Mouse (Mus musculus) stomach, embryonic 16.5 days (tissue): ENCODE results near the gene Prkca. TPM values are rescaled to one million over a fixed set of nuclear protein-coding genes. Genes with fewer than 3 reads are reported as not detected.

ENCODE experiments used
- ATAC-seq: fragments of 200-750 bp; cut with Nextera tagmentation; 2 replicates; pipeline ENCODE4 v1.8.0; 2017; ENCODE audit warnings: moderate number of reproducible peaks, moderate TSS enrichment; ENCODE audit not compliant: insufficient read depth, low FRiP score
- H3K27ac ChIP-seq: fragments of 300-500 bp; sonication (generic); 2 replicates; pipeline ENCODE4 v1.5.1; 2014; ENCODE audit warnings: low read length
- H3K27me3 ChIP-seq: fragments of 300-500 bp; sonication (generic); 2 replicates; pipeline ENCODE4 v1.6.1; 2014; ENCODE audit warnings: low read length, control low read depth, mixed read lengths; ENCODE audit not compliant: control insufficient read depth, insufficient read depth
- H3K36me3 ChIP-seq: fragments of 300-500 bp; sonication (generic); 2 replicates; pipeline ENCODE4 v1.6.1; 2014; ENCODE audit warnings: low read length; ENCODE audit not compliant: control insufficient read depth, insufficient read depth
- H3K4me1 ChIP-seq: fragments of 300-500 bp; sonication (generic); 2 replicates; pipeline ENCODE4 v1.6.1; 2014; ENCODE audit warnings: low read length, control low read depth, mixed read lengths; ENCODE audit not compliant: control insufficient read depth, insufficient read depth
- H3K4me2 ChIP-seq: fragments of 300-500 bp; sonication (generic); 2 replicates; pipeline ENCODE4 v1.6.1; 2014; ENCODE audit warnings: low read depth, low read length, mixed read lengths
- H3K4me3 ChIP-seq: fragments of 300-500 bp; sonication (generic); replicated peaks from 2 replicates; pipeline ENCODE4 v1.5.1; 2014; ENCODE audit warnings: mild to moderate bottlenecking, low read length
- H3K9ac ChIP-seq: fragments of 300-500 bp; sonication (generic); 2 replicates; pipeline ENCODE4 v1.6.1; 2014; ENCODE audit warnings: low read length
- H3K9me3 ChIP-seq: fragments of 300-500 bp; sonication (generic); replicated peaks from 2 replicates; pipeline ENCODE4 v1.6.1; 2016; ENCODE audit warnings: low read length, control low read depth; ENCODE audit not compliant: control insufficient read depth
- WGBS: fragments of 180-500 bp; shearing (Covaris S2); extraction: QIAGEN DNeasy Blood & Tissue Kit; methylation state at CpG from one replicate; pipeline ENCODE4 v1.1.7; 2014; 5-methylcytosine and 5-hydroxymethylcytosine counted together
- polyA plus RNA-seq: library from polyadenylated mRNA; unstranded; fragments of >200 nt; fragmentation: Nextera tagmentation; extraction: Ambion mirVana; gene quantifications from 2 replicates; pipeline ENCODE4 v1.2.1, GENCODE M21; 2015

Gene Prkca
- polyA plus RNA-seq, 1 experiment from 2014 or later, result 6.5 TPM

GRCm38 (mm10) chr11:107955191-107956062, 388.3 kb downstream of the Prkca start:
- ATAC-seq, result no peak
- H3K27me3 ChIP-seq, result no peaks in the 10 kb centered on the region
- no peaks in the 10 kb centered on the region for H3K9me3 ChIP-seq
- H3K4me3 ChIP-seq, result no peak overlapping the region
- no peak overlapping the region for H3K4me2 ChIP-seq
- no peak overlapping the region for H3K27ac ChIP-seq
- H3K36me3 ChIP-seq, result peaks cover 5% of the 10 kb centered on the region; the same call in 1 of the 2 replicates
- H3K9ac ChIP-seq, result no peak overlapping the region
- no peaks in the 10 kb centered on the region for H3K4me1 ChIP-seq
- 71% methylated on average over 10 of the region's 10 CpGs for WGBS

DNA sequence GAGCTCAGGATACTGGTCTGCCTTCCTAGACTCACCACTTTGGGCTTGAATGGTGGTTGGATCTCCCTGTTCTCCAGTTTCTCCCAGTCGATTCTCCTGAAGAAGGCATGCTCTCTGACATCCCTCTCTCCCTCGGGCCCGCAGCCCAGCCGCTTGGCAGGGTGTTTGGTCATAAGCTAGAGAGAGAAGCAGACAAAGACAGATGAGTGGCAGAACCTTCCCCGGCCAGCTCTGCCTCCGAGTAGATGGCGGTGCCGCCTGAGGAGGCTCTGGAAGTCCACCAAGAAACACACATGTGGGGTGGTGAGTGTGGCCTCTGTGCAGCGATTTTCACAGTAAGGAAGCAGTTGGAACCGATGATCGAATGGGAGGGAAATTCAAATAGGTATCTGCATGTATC, 392.3 kb downstream of the Prkca start:
- no peak overlapping the region for H3K9ac ChIP-seq
- ATAC-seq, result no peak
- no peaks in the 10 kb centered on the region for H3K4me1 ChIP-seq
- H3K4me2 ChIP-seq, result no peak overlapping the region
- no peaks in the 10 kb centered on the region for H3K27me3 ChIP-seq
- H3K4me3 ChIP-seq, result no peak overlapping the region
- WGBS, result 86% methylated on average over 11 of the region's 11 CpGs
- H3K36me3 ChIP-seq, result no peaks in the 10 kb centered on the region
- H3K9me3 ChIP-seq, result no peaks in the 10 kb centered on the region
- no peak overlapping the region for H3K27ac ChIP-seq

- Histone ChIP-seq H3K4me1 (no peaks in the 10 kb centered on the region), H3K9ac (no peak overlapping the region), H3K4me3 (no peak overlapping the region), H3K4me2 (no peak overlapping the region), H3K36me3 (no peaks in the 10 kb centered on the region), H3K27me3 (no peaks in the 10 kb centered on the region), H3K27ac (no peak overlapping the region), H3K9me3 (no peaks in the 10 kb centered on the region)
- ATAC-seq, result no peak
- 94% methylated on average over 4 of the region's 4 CpGs for WGBS
Observed at GRCm38 (mm10) chr11:107950658-107951057, 393.1 kb downstream of the Prkca start.

- no peak overlapping the region for H3K27ac ChIP-seq
- H3K36me3 ChIP-seq, result no peaks in the 10 kb centered on the region
- no peak for ATAC-seq
- H3K4me3 ChIP-seq, result no peak overlapping the region
- H3K9me3 ChIP-seq, result no peaks in the 10 kb centered on the region
- no peaks in the 10 kb centered on the region for H3K27me3 ChIP-seq
- WGBS, result 77% methylated on average over 9 of the region's 9 CpGs
- no peak overlapping the region for H3K4me2 ChIP-seq
- H3K9ac ChIP-seq, result no peak overlapping the region
- no peaks in the 10 kb centered on the region for H3K4me1 ChIP-seq
Observed at GRCm38 (mm10) chr11:107950211-107950610, 393.5 kb downstream of the Prkca start.

DNA sequence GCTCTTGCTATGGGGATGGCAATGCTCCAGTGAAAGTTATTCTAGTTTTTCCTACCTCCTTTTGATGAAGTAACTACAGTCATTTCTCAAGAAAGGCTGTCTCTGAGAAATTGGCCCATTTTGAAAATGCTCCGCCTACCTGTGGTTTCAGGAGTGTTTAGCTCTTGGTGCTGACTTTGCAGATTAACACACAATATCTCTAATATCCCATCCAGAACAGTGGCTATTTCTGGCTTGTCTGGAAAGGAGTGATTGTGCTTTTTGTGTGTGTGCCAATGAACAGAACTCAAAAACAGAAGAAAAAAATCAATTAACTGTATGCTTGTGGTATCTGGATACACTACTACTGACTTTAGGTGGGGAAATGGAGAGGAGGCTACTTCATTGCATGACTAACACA, 395.8 kb downstream of the Prkca start:
- Histone ChIP-seq H3K9me3 (no peaks in the 10 kb centered on the region; the same call in 1 of the 2 replicates), H3K36me3 (peaks cover 3% of the 10 kb centered on the region; the same call in 1 of the 2 replicates), H3K9ac (no peak overlapping the region), H3K27me3 (no peaks in the 10 kb centered on the region), H3K4me3 (no peak overlapping the region), H3K4me2 (no peak overlapping the region), H3K4me1 (no peaks in the 10 kb centered on the region), H3K27ac (no peak overlapping the region)
- WGBS, result 93% methylated on average over 1 of the region's 1 CpGs
- ATAC-seq, result no peak

DNA sequence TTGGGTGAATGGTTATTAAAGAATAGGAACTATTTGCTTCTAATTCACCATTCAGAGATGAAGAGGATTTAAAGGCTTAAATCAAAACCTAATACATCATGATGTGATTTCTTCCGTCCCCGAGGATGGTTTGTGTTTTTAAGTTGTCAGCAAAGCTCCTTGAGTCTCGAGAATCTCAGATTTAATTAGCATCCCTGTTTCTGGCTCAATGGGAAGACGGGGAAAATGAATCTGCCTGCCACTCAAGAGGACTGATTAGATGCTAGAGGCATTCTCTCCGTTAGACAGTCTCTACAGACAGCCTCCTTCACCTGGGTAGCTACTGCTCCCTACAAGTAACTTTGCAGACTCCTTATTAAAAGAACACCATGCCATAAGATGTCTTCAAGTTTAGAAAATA, 396.9 kb downstream of the Prkca start:
- no peak overlapping the region for H3K27ac ChIP-seq
- no peak overlapping the region for H3K9ac ChIP-seq
- H3K27me3 ChIP-seq, result no peaks in the 10 kb centered on the region
- peaks cover 3% of the 10 kb centered on the region; the same call in 1 of the 2 replicates for H3K36me3 ChIP-seq
- WGBS, result 61% methylated on average over 5 of the region's 5 CpGs
- no peak overlapping the region for H3K4me2 ChIP-seq
- H3K9me3 ChIP-seq, result no peaks in the 10 kb centered on the region; the same call in 1 of the 2 replicates
- no peak overlapping the region for H3K4me3 ChIP-seq
- ATAC-seq, result no peak
- H3K4me1 ChIP-seq, result no peaks in the 10 kb centered on the region

- H3K4me2 ChIP-seq, result no peak overlapping the region
- no peak overlapping the region for H3K27ac ChIP-seq
- peaks cover 12% of the 10 kb centered on the region for H3K36me3 ChIP-seq
- H3K27me3 ChIP-seq, result no peaks in the 10 kb centered on the region
- ATAC-seq, result no peak
- WGBS, result 89% methylated on average over 2 of the region's 2 CpGs
- no peak overlapping the region for H3K4me3 ChIP-seq
- H3K9me3 ChIP-seq, result peaks cover 12% of the 10 kb centered on the region
- H3K4me1 ChIP-seq, result no peaks in the 10 kb centered on the region
- no peak overlapping the region for H3K9ac ChIP-seq
Observed at GRCm38 (mm10) chr11:107936929-107937328, 406.8 kb downstream of the Prkca start.

DNA sequence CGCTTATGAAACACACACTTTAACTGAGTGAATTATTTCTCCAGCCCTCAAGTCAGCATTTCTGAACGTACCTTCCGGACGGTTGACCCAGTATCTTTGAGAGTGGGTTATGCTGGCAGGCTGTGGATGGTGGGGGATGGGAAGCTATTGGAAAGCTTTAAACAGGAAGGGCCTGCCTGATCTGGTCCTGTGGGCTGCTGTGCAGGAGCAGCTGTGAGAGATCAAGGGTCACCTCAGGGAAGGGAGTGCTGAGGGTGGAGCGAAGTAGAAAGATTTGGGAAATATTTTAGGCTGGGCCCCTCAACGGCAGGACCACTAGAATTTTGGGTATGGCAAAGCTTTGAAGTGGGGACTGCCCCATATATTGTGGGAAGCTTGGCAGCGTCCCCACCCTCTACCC, 412.0 kb downstream of the Prkca start:
- H3K9ac ChIP-seq, result no peak overlapping the region
- no peaks in the 10 kb centered on the region for H3K9me3 ChIP-seq
- H3K4me2 ChIP-seq, result no peak overlapping the region
- no peaks in the 10 kb centered on the region for H3K27me3 ChIP-seq
- no peaks in the 10 kb centered on the region for H3K4me1 ChIP-seq
- H3K36me3 ChIP-seq, result no peaks in the 10 kb centered on the region
- WGBS, result 45% methylated on average over 7 of the region's 7 CpGs
- H3K4me3 ChIP-seq, result no peak overlapping the region
- ATAC-seq, result no peak
- H3K27ac ChIP-seq, result no peak overlapping the region

DNA sequence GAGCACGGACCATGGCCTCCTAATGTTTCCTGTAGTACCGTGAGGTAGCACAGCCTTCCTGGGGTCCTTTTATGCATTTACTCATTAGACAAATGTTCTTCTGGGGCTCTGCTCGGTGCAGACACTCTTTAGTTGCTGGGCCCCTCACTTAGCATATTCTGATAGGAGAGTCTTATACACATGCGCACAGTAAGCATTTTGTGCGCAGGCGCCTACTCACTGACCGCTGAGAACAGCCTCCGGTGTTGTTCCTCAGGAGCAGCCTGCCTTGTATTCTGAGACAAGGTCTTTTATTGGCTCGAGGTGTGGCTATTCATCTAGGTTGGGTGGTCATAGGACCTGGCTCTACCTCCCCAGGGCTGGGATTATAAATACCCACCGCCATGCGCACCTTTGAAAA, 412.4 kb downstream of the Prkca start:
- WGBS, result 80% methylated on average over 11 of the region's 11 CpGs
- H3K36me3 ChIP-seq, result no peaks in the 10 kb centered on the region
- no peaks in the 10 kb centered on the region for H3K9me3 ChIP-seq

More for the DNA sequence above, 412.4 kb downstream of the Prkca start:
- ATAC-seq, result no peak
- no peak overlapping the region for H3K4me3 ChIP-seq
- no peaks in the 10 kb centered on the region for H3K27me3 ChIP-seq
- H3K9ac ChIP-seq, result no peak overlapping the region
- H3K4me2 ChIP-seq, result no peak overlapping the region
- no peak overlapping the region for H3K27ac ChIP-seq
- H3K4me1 ChIP-seq, result no peaks in the 10 kb centered on the region
